Mouse (Mus musculus) MEL (cell line): ENCODE measurements around the gene Ucp2. TPM values are rescaled to one million over a fixed set of nuclear protein-coding genes. Genes with fewer than 3 reads are reported as not detected.

Source experiments
- DNase-seq: peaks from one replicate; pipeline ENCODE4 v3.0.0; 2011; ENCODE audit warnings: low read depth, low spot score
- H3K27ac ChIP-seq: 2 replicates; pipeline ENCODE4 v1.5.1; 2012; ENCODE audit warnings: low read depth, mild to moderate bottlenecking, control low read depth, low read length, moderate library complexity; ENCODE audit not compliant: control insufficient read depth
- H3K27me3 ChIP-seq, 2 experiments: fragments of 150-350 bp in 1 of 2; sonication (generic) in 1 of 2; 2 replicates each; pipeline ENCODE4 v1.6.1; 2012; ENCODE audit warnings: low read length in 2 of 2, mild to moderate bottlenecking in 2 of 2, improper control_type of control experiment in 1 of 2, moderate library complexity in 1 of 2; ENCODE audit not compliant: insufficient read depth in 2 of 2, control insufficient read depth in 1 of 2
- H3K36me3 ChIP-seq, 2 experiments: 2 replicates each; pipeline ENCODE4 v1.6.1; 2012 to 2014; ENCODE audit warnings: low read length in 2 of 2, improper control_type of control experiment in 1 of 2, inconsistent platforms in 1 of 2, mild to moderate bottlenecking in 1 of 2; ENCODE audit not compliant: insufficient read depth in 2 of 2, control insufficient read depth in 1 of 2
- H3K4me1 ChIP-seq, 2 experiments: fragments of 150-350 bp in 1 of 2; sonication (generic) in 1 of 2; 2 replicates each; pipeline ENCODE4 v1.6.1; 2012; ENCODE audit warnings: low read length in 2 of 2, improper control_type of control experiment in 1 of 2, mild to moderate bottlenecking in 1 of 2; ENCODE audit not compliant: insufficient read depth in 2 of 2, control insufficient read depth in 1 of 2
- H3K4me3 ChIP-seq, 2 experiments: fragments of 150-350 bp in 1 of 2; sonication (generic) in 1 of 2; 2 replicates each; pipeline ENCODE4 v1.5.1; 2012; ENCODE audit warnings: low read depth in 2 of 2, low read length in 2 of 2, mild to moderate bottlenecking in 2 of 2, moderate library complexity in 2 of 2, control low read depth in 1 of 2, improper control_type of control experiment in 1 of 2; ENCODE audit not compliant: control insufficient read depth in 1 of 2, insufficient read depth in 1 of 2
- H3K79me2 ChIP-seq: 2 replicates; pipeline ENCODE4 v1.6.1; 2012; ENCODE audit warnings: mild to moderate bottlenecking, low read length, moderate library complexity; ENCODE audit not compliant: control insufficient read depth, poor library complexity, insufficient read depth
- H3K9ac ChIP-seq: 2 replicates; pipeline ENCODE4 v1.6.1; 2012; ENCODE audit warnings: low read depth, mild to moderate bottlenecking, control low read depth, low read length, moderate library complexity; ENCODE audit not compliant: control insufficient read depth, poor library complexity, severe bottlenecking
- H3K9me3 ChIP-seq: fragments of 150-350 bp; sonication (generic); replicated peaks from 2 replicates; pipeline ENCODE4 v1.6.1; 2012; ENCODE audit warnings: mild to moderate bottlenecking, low read length, improper control_type of control experiment, moderate library complexity; ENCODE audit not compliant: insufficient read depth
- BHLHE40 ChIP-seq: IDR thresholded peaks from 2 replicates; pipeline ENCODE4 v1.6.1; 2012; ENCODE audit warnings: low read depth, mild to moderate bottlenecking, inconsistent platforms, low read length, improper control_type of control experiment, borderline replicate concordance
- E2F4 ChIP-seq: IDR thresholded peaks from 2 replicates; pipeline ENCODE4 v1.6.1; 2011; ENCODE audit warnings: low read depth, low read length, improper control_type of control experiment, borderline replicate concordance
- GATA1 ChIP-seq: IDR thresholded peaks from 2 replicates; pipeline ENCODE4 v1.6.1; 2011; ENCODE audit warnings: low read depth, low read length, improper control_type of control experiment
- JUND ChIP-seq: IDR thresholded peaks from 2 replicates; pipeline ENCODE4 v1.6.1; 2011; ENCODE audit warnings: low read depth, mild to moderate bottlenecking, improper control_type of control experiment, low read length
- MYC ChIP-seq: IDR thresholded peaks from 2 replicates; pipeline ENCODE4 v1.6.1; 2011; ENCODE audit warnings: low read depth, mild to moderate bottlenecking, low read length, improper control_type of control experiment, moderate library complexity
- NELFE ChIP-seq: IDR thresholded peaks from 2 replicates; pipeline ENCODE4 v1.6.1; 2011; ENCODE audit warnings: low read depth, low read length, improper control_type of control experiment
- POLR2AphosphoS5 ChIP-seq: IDR thresholded peaks from 2 replicates; pipeline ENCODE4 v1.6.1; 2012; ENCODE audit warnings: low read depth, borderline replicate concordance, mild to moderate bottlenecking, inconsistent platforms, low read length, moderate library complexity, mixed read lengths
- RAD21 ChIP-seq: IDR thresholded peaks from 2 replicates; pipeline ENCODE4 v1.6.1; 2011; ENCODE audit warnings: mild to moderate bottlenecking, low read depth, low read length, improper control_type of control experiment
- SIN3A ChIP-seq: IDR thresholded peaks from 2 replicates; pipeline ENCODE4 v1.6.1; 2012; ENCODE audit warnings: low read length, improper control_type of control experiment, inconsistent platforms
- TAL1 ChIP-seq: IDR thresholded peaks from 2 replicates; pipeline ENCODE4 v1.6.1; 2012; ENCODE audit warnings: mild to moderate bottlenecking, inconsistent platforms, low read length, moderate library complexity, mixed read lengths
- TCF12 ChIP-seq: IDR thresholded peaks from 2 replicates; pipeline ENCODE4 v1.6.1; 2014; ENCODE audit warnings: low read depth, mild to moderate bottlenecking, inconsistent platforms, low read length, improper control_type of control experiment, moderate library complexity
- USF1 ChIP-seq: IDR thresholded peaks from 2 replicates; pipeline ENCODE4 v1.6.1; 2014; ENCODE audit warnings: low read depth, mild to moderate bottlenecking, inconsistent platforms, low read length, improper control_type of control experiment, moderate library complexity
- USF2 ChIP-seq, 2 experiments: IDR thresholded peaks; 2 replicates each; pipeline ENCODE4 v1.6.1; 2011 to 2012; ENCODE audit warnings: improper control_type of control experiment in 2 of 2, low read length in 2 of 2, borderline replicate concordance in 1 of 2, inconsistent platforms in 1 of 2, low read depth in 1 of 2, mild to moderate bottlenecking in 1 of 2; ENCODE audit not compliant: insufficient read depth in 1 of 2
- ZKSCAN1 ChIP-seq: IDR thresholded peaks from 2 replicates; pipeline ENCODE4 v1.6.1; 2012; ENCODE audit warnings: low read depth, mild to moderate bottlenecking, inconsistent platforms, low read length, improper control_type of control experiment, moderate library complexity
- polyA plus RNA-seq, 2 experiments: library from polyadenylated mRNA; stranded (reverse) in 1 of 2; unstranded in 1 of 2; fragments of >175 nt in 1 of 2; fragments of >200 nt in 1 of 2; gene quantifications; 2 replicates each; pipeline versions ENCODE4 v1.2.1 to v1.2.4; 2012; ENCODE audit warnings: low replicate concordance in 2 of 2, low read depth in 1 of 2; ENCODE audit not compliant: insufficient read length in 2 of 2, insufficient read depth in 1 of 2, missing spikeins in 1 of 2
- total RNA-seq: library from RNA; depleted of rRNA; stranded (reverse); fragments of 300-350 nt; gene quantifications from 2 replicates; pipeline ENCODE4 v1.2.3, GENCODE M21; 2012

The Ucp2 gene
- total and polyA plus RNA-seq, 3 experiments: 139 to 724 TPM; not detected in 1

DNA sequence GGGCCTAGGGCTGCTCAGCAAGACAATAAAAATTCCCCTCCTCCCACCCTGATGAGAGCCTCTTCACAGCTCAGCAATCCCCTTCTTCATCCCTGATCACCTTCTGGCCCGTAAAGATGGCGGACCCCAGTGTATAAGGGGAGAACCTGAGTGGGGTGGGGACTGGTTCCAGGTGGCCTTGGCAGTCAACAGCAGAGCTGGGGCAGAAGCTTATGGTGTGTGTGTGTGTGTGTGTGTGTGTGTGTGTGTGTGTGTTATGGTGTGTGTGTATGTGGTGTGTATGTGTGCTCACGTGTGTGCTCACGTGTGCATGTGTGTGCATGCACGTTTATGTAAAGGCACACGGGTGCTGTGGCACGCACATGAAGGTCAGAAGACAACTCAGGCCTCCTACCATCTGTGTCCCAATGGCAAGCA is 1.3 kb downstream of the Ucp2 start:
- Histone ChIP-seq H3K9ac (peak overlapping the region; percentile 80), H3K79me2 (peaks cover 37% of the 10 kb centered on the region), H3K27me3 (no peaks in the 10 kb centered on the region), H3K27ac (peak overlapping the region; percentile 90), H3K9me3 (no peaks in the 10 kb centered on the region), H3K4me1 (peaks cover 3 to 12% of the 10 kb centered on the region in 2 experiments; a peak in 3 of 4 replicates), H3K4me3 (peak overlapping the region; percentile 69 to 83), H3K36me3 (peaks cover 0 to 11% of the 10 kb centered on the region in 2 experiments; a peak in 3 of 4 replicates)
- peak; percentile 68; the same call in 1 of the 2 replicates for TF ChIP-seq BHLHE40
- no peak for TF ChIP-seq TAL1
- peak; percentile 93; the same call in 1 of the 2 replicates for TF ChIP-seq POLR2AphosphoS5
- TF ChIP-seq NELFE: no peak
- TF ChIP-seq USF2 (IDR thresholded peaks at IDR 0.05; ENCODE audit: borderline replicate concordance in 1 of 2, insufficient read depth in 1 of 2, low read depth in 1 of 2, low read length in 2 of 2): 0 out of 4 replicates have a peak, but pooled peaks of 1 of the 2 experiments have one; percentile 12
- no peak for TF ChIP-seq SIN3A
- no peak for TF ChIP-seq TCF12
- peak; percentile 39 for TF ChIP-seq USF1
- no peak for TF ChIP-seq RAD21
- TF ChIP-seq ZKSCAN1: no peak
- TF ChIP-seq MYC: 0 out of 2 replicates have a peak, but pooled peaks have one; percentile 16
- DNase-seq: peak; percentile 67

DNA sequence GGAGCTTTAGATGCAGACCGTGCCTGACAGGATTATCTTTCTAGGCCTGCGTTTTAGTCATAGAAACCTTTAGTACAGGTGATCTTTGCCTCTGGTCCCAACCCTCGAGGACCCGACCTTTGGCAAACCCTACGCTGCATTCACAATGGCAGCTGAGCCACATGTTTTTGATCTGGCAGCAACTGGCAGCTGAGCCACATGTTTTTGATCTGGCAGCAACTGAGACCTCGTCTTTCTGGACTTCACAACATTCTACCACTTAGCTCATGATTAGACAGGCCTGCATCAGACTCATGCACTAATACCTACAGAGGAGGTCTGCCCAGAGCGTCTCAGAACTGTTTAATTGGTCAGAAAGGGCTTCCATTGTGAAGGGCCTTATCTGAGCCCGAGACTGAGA is 1.9 kb downstream of the Ucp2 start:
- H3K36me3 ChIP-seq: peaks cover 0 to 11% of the 10 kb centered on the region in 2 experiments; a peak in 3 of 4 replicates
- TF ChIP-seq TAL1 (no peak), E2F4 (no peak), GATA1 (no peak), JUND (no peak), MYC (0 out of 2 replicates have a peak, but pooled peaks have one; percentile 16), RAD21 (no peak)
- no peak for DNase-seq
- H3K27ac ChIP-seq: peak overlapping the region; percentile 90
- H3K4me3 ChIP-seq: peak overlapping the region; percentile 69 to 83
- peaks cover 3 to 12% of the 10 kb centered on the region in 2 experiments; a peak in 3 of 4 replicates for H3K4me1 ChIP-seq
- H3K9ac ChIP-seq: peak overlapping the region; percentile 80
- H3K79me2 ChIP-seq: peaks cover 37% of the 10 kb centered on the region
- H3K27me3 ChIP-seq: no peaks in the 10 kb centered on the region
- no peaks in the 10 kb centered on the region for H3K9me3 ChIP-seq
